Mouse (Mus musculus) thymus, adult 2 months (tissue): ENCODE data around the gene Raver1. TPM values are rescaled to one million over a fixed set of nuclear protein-coding genes. Genes with fewer than 3 reads are reported as not detected.

Source experiments
- DNase-seq: peaks from one replicate; pipeline ENCODE4 v3.0.0; 2021
- H3K27ac ChIP-seq: fragments of 200-500 bp; 2 replicates; pipeline ENCODE4 v1.5.1; 2012; ENCODE audit warnings: low read length, control low read depth; ENCODE audit not compliant: control insufficient read depth, insufficient read depth
- H3K27me3 ChIP-seq: fragments of 200-500 bp; 2 replicates; pipeline ENCODE4 v1.6.1; 2012; ENCODE audit warnings: mild to moderate bottlenecking, low read length, moderate library complexity, mixed read lengths; ENCODE audit not compliant: control insufficient read depth, insufficient read depth
- H3K36me3 ChIP-seq: fragments of 200-500 bp; 2 replicates; pipeline ENCODE4 v1.6.1; 2012; ENCODE audit warnings: mild to moderate bottlenecking, low read length, moderate library complexity; ENCODE audit not compliant: control insufficient read depth, insufficient read depth
- H3K4me1 ChIP-seq: fragments of 200-500 bp; replicated peaks from 2 replicates; pipeline ENCODE4 v1.6.1; 2012; ENCODE audit warnings: low read length; ENCODE audit not compliant: control insufficient read depth, insufficient read depth
- H3K4me3 ChIP-seq: fragments of 200-500 bp; 2 replicates; pipeline ENCODE4 v1.5.1; 2012; ENCODE audit warnings: mild to moderate bottlenecking, low read length, control low read depth, moderate library complexity; ENCODE audit not compliant: control insufficient read depth, insufficient read depth
- CTCF ChIP-seq: fragments of 200-500 bp; IDR thresholded peaks from 2 replicates; pipeline ENCODE4 v1.5.1; 2012; ENCODE audit warnings: mild to moderate bottlenecking, control low read depth, low read length, moderate library complexity, borderline replicate concordance; ENCODE audit not compliant: control insufficient read depth, poor library complexity, insufficient read depth; ENCODE audit errors: extremely low read depth
- POLR2A ChIP-seq: fragments of 200-500 bp; IDR thresholded peaks from 2 replicates; pipeline ENCODE4 v1.6.1; 2012; ENCODE audit warnings: mild to moderate bottlenecking, low read length, control low read depth, moderate library complexity; ENCODE audit not compliant: control insufficient read depth, poor library complexity, insufficient read depth; ENCODE audit errors: extremely low read depth
- WGBS: fragments of 180-500 bp; shearing (Covaris S2); methylation state at CpG from one replicate; pipeline ENCODE4 v1.1.7; 2018; 5-methylcytosine and 5-hydroxymethylcytosine counted together
- polyA plus RNA-seq: library from polyadenylated mRNA; depleted of rRNA; stranded (reverse); fragments of >200 nt; gene quantifications from 2 replicates; pipeline ENCODE4 v1.2.3, GENCODE M21; 2012

Raver1 gene
- polyA plus RNA-seq, 1 experiment, result 229 TPM

GRCm38 (mm10) chr9:21074173-21074572 is 17.6 kb downstream of the Raver1 start:
- peaks cover 40% of the 10 kb centered on the region for H3K36me3 ChIP-seq
- no peak for TF ChIP-seq POLR2A
- no peak for TF ChIP-seq CTCF
- no peak overlapping the region for H3K4me3 ChIP-seq
- DNase-seq, result no peak
- peaks cover 4% of the 10 kb centered on the region; the same call in 1 of the 2 replicates for H3K4me1 ChIP-seq
- WGBS, result 70% methylated on average over 1 of the region's 1 CpGs
- no peak overlapping the region for H3K27ac ChIP-seq
- H3K27me3 ChIP-seq, result no peaks in the 10 kb centered on the region

DNA sequence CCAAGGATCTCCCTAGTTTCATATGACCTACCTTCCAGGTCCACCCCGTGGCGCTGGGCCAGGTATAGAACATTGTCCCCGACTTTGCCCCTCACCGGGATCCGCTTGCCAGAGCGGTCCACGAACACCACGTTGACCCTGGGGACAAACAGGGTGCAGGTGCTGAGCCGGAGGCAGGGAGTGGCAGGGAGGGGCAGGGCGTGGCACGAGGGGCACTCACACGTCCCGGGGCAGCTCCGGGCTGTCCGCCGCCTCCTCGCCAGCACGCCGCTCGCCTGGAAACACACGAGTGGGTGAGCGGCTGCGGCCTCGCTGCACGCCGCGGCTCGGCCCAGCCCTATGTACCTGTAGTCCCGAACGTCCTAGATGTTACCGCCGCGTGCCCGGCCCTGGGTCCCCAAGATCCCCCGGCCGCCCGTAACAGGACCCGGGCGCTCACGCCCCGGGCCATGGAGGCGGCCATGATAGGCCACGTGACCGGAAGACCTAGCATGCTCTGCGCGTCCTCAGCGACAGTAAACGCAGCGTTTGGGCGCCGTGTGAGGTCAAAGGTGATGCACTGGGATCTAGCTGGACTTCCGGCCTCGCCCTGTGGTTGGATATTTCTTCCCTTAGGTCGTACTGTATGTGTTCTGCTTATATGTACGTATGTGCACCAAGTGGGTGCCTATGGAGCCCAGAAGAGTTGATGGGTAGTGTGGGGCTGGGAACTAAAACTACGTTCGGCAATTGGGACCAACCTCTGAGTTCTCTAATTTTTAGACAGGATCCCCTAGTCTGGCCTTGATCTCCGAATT is 18.6 kb downstream of the Raver1 start, which contains the start of the genes Gm49373 and Fdx1l:
Gm49373 (minus strand) TSS at position 53 of the 797 bp plus-strand sequence.
Fdx1l (minus strand) TSS at position 571 of the 797 bp plus-strand sequence.
- H3K4me3 ChIP-seq, result peak within 1 kb of the TSS; percentile 67
- H3K27me3 ChIP-seq, result no peaks in the 10 kb centered on the region
- 2% methylated on average over 58 of the region's 58 CpGs for WGBS
- H3K36me3 ChIP-seq, result peaks cover 31% of the 10 kb centered on the region
- peaks cover 4% of the 10 kb centered on the region; the same call in 1 of the 2 replicates for H3K4me1 ChIP-seq
- no peak for TF ChIP-seq POLR2A
- peak; percentile 42; the same call in 1 of the 2 replicates for TF ChIP-seq CTCF
- DNase-seq, result peak; percentile 84
- H3K27ac ChIP-seq, result no peak within 1 kb of the TSS

- peaks cover 27% of the 10 kb centered on the region for H3K36me3 ChIP-seq
- H3K4me3 ChIP-seq, result peak overlapping the region; percentile 67
- no peak overlapping the region for H3K27ac ChIP-seq
- DNase-seq, result no peak
- TF ChIP-seq CTCF (no peak), POLR2A (no peak)
- peaks cover 4% of the 10 kb centered on the region; the same call in 1 of the 2 replicates for H3K4me1 ChIP-seq
- H3K27me3 ChIP-seq, result no peaks in the 10 kb centered on the region
- WGBS, result 15% methylated on average over 4 of the region's 4 CpGs
These were observed 19.2 kb downstream of the Raver1 start for GRCm38 (mm10) chr9:21072641-21073040.

GRCm38 (mm10) chr9:21067006-21067684 is 24.7 kb downstream of the Raver1 start, which contains the start of gene Zglp1:
Zglp1 (minus strand) TSS chr9:21067093.
- 98% methylated on average over 27 of the region's 27 CpGs for WGBS
- H3K27ac ChIP-seq, result no peak within 1 kb of the TSS
- no peaks in the 10 kb centered on the region for H3K27me3 ChIP-seq
- no peaks in the 10 kb centered on the region for H3K36me3 ChIP-seq
- no peaks in the 10 kb centered on the region; the same call in 1 of the 2 replicates for H3K4me1 ChIP-seq
- no peak for DNase-seq
- TF ChIP-seq POLR2A (no peak), CTCF (no peak)
- H3K4me3 ChIP-seq, result no peak within 1 kb of the TSS

DNA sequence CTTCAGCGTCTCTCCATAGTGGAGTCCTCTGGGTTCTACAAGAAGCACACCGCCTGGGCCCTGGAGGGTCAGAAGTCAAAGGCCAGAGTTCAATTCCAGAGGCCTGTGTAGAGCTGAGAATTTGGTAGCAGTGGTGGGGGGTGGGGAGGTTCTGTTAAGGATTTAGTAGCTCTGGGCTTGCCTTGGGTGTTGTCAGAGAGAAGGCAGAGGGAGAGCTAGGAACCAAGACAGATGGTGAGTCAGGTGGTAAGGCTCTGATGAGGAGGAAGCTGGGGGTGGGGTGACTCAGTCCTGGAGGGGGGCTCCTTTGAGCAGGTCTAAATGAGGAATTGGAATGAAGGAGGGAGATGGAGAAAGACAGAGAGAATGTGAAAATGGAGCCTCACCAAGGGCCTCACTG is 28.9 kb downstream of the Raver1 start:
- H3K4me3 ChIP-seq, result no peak overlapping the region
- no peak overlapping the region for H3K27ac ChIP-seq
- no peak for TF ChIP-seq CTCF
- no peak for TF ChIP-seq POLR2A
- 96% methylated on average over 2 of the region's 2 CpGs for WGBS
- no peaks in the 10 kb centered on the region for H3K27me3 ChIP-seq
- H3K4me1 ChIP-seq, result no peaks in the 10 kb centered on the region
- H3K36me3 ChIP-seq, result no peaks in the 10 kb centered on the region
- no peak for DNase-seq

- 85% methylated on average over 10 of the region's 10 CpGs for WGBS
- Histone ChIP-seq H3K4me3 (no peak overlapping the region), H3K36me3 (no peaks in the 10 kb centered on the region), H3K27me3 (no peaks in the 10 kb centered on the region), H3K27ac (no peak overlapping the region), H3K4me1 (no peaks in the 10 kb centered on the region)
- DNase-seq, result no peak
- TF ChIP-seq POLR2A (no peak), CTCF (no peak)
These were observed 40.2 kb downstream of the Raver1 start for GRCm38 (mm10) chr9:21051578-21051977.
